In the genomic region with DNA sequence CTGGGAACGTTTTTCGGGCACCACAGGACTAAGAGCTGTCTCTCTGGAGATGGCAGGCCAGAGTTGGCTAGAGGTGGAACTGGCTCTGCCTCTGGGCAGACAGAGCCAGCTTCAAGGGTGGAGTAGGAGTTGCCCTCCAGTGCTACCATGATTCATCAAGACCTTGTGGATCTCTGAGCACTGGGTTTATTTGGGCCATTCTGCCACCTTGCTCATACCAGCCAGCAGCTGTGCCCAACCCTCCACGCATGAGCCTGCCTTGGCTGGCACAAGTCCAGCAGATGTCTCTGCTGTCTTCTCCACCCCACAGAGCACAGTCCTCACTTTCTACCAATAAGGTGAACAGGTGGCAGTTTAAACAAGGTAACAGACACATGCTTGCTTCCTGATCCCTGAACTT, we compare ENCODE assay signal across 21 mouse cellular contexts. TPM values are rescaled to one million over a fixed set of nuclear protein-coding genes. Genes with fewer than 3 reads are reported as not detected.
DNase-seq lines count a peak whose midpoint lies in the region; ATAC-seq lines count a peak whose summit lies in the region.
"Had no signal": no experiment of that assay in that cellular context is flagged by ENCODE, and none has a peak within 500 bp of the region (broad histone marks: within the 10 kb centered on the region; RNA-seq: fewer than 3 reads in every experiment).

No protein-coding gene starts in this region.

- H3K4me1 ChIP-seq in heart, embryonic 10.5 days: peaks cover 28% of the 10 kb centered on the region
- peaks cover 8% of the 10 kb centered on the region for H3K4me1 ChIP-seq in embryonic facial prominence, embryonic 10.5 days
- no peaks in the 10 kb centered on the region for H3K4me1 ChIP-seq in midbrain, embryonic 11.5 days (ENCODE audit: control insufficient read depth, insufficient read depth, low read length)
- H3K4me1 ChIP-seq: embryonic facial prominence, embryonic 12.5 days; midbrain, embryonic 10.5 days had no signal

- H3K27me3 ChIP-seq in heart, embryonic 10.5 days (ENCODE audit: insufficient read depth, poor library complexity, severe bottlenecking): no peaks in the 10 kb centered on the region
- H3K27me3 ChIP-seq in embryonic facial prominence, embryonic 10.5 days (replicated peaks; ENCODE audit: low read depth, poor library complexity, severe bottlenecking): no peaks in the 10 kb centered on the region
- H3K27me3 ChIP-seq in midbrain, embryonic 11.5 days (ENCODE audit: control insufficient read depth, insufficient read depth, low read length): no peaks in the 10 kb centered on the region
- H3K27me3 ChIP-seq: embryonic facial prominence, embryonic 12.5 days; heart, embryonic 13.5 days; Patski had no signal

- peak; percentile 35; the same call in 1 of the 2 replicates for ATAC-seq in megakaryocyte progenitor cell, adult 5-6 weeks (replicated peaks; ENCODE audit: poor library complexity)
- ATAC-seq in midbrain, embryonic 11.5 days (ENCODE audit: low FRiP score): no peak
- ATAC-seq: activated CD4-positive, CD25-positive, alpha-beta regulatory T cell, adult 4 months; Patski had no signal

- H3K4me3 ChIP-seq in heart, embryonic 10.5 days: no peak overlapping the region
- H3K4me3 ChIP-seq in embryonic facial prominence, embryonic 10.5 days: no peak overlapping the region
- H3K4me3 ChIP-seq in midbrain, embryonic 11.5 days (ENCODE audit: low read depth, low read length): no peak overlapping the region
- H3K4me3 ChIP-seq: embryonic facial prominence, embryonic 12.5 days; heart, embryonic 13.5 days; hindbrain, embryonic 10.5 days; midbrain, embryonic 10.5 days had no signal

- WGBS in heart, embryonic 10.5 days: 61% methylated on average over 3 of the region's 3 CpGs
- 84% methylated on average over 3 of the region's 3 CpGs for WGBS in embryonic facial prominence, embryonic 10.5 days
- 87% methylated on average over 3 of the region's 3 CpGs for WGBS in midbrain, embryonic 11.5 days

- H3K9ac ChIP-seq in midbrain, embryonic 11.5 days (ENCODE audit: low read length): no peak overlapping the region
- H3K9ac ChIP-seq: embryonic facial prominence, embryonic 12.5 days had no signal

- peak overlapping the region; percentile 23; the same call in 1 of the 2 replicates for H3K27ac ChIP-seq in heart, embryonic 10.5 days
- 0 out of 2 replicates have a peak overlapping the region, but pooled peaks have one; percentile 48 for H3K27ac ChIP-seq in embryonic facial prominence, embryonic 10.5 days (replicated peaks)
- H3K27ac ChIP-seq in midbrain, embryonic 11.5 days (ENCODE audit: low read depth, low read length): no peak overlapping the region
- H3K27ac ChIP-seq: embryonic facial prominence, embryonic 12.5 days; heart, embryonic 13.5 days had no signal

- no peaks in the 10 kb centered on the region for H3K36me3 ChIP-seq in heart, embryonic 10.5 days
- peaks cover 4% of the 10 kb centered on the region; the same call in 1 of the 2 replicates for H3K36me3 ChIP-seq in embryonic facial prominence, embryonic 10.5 days (replicated peaks)
- H3K36me3 ChIP-seq in midbrain, embryonic 11.5 days (ENCODE audit: control insufficient read depth, insufficient read depth, low read length): no peaks in the 10 kb centered on the region
- H3K36me3 ChIP-seq: embryonic facial prominence, embryonic 12.5 days had no signal

- no peak for DNase-seq in heart, embryonic 10.5 days (ENCODE audit: low spot score)
- DNase-seq in heart, adult 18-20 months: no peak
- DNase-seq in adrenal gland, adult 2 months: peak; percentile 82
- DNase-seq in embryonic facial prominence, embryonic 10.5 days (ENCODE audit: low spot score): no peak
- DNase-seq in spleen, postnatal 4 days (ENCODE audit: low spot score in 2 of 2): no peak
- no peak for DNase-seq in midbrain, embryonic 11.5 days (ENCODE audit: low spot score, missing footprints)
- DNase-seq: B cell, adult 2 months; cerebellum, adult 18-20 months; cerebellum, postnatal 36 days; kidney, adult 8-10 months; lung, postnatal 14 days; retina, postnatal 1 day; right cerebral cortex, postnatal 4 days; thymus, adult 18-20 months had no signal

- no peak overlapping the region for H3K4me2 ChIP-seq in midbrain, embryonic 11.5 days
- H3K4me2 ChIP-seq: embryonic facial prominence, embryonic 12.5 days; heart, embryonic 13.5 days had no signal

- no peaks in the 10 kb centered on the region for H3K9me3 ChIP-seq in heart, embryonic 10.5 days
- no peaks in the 10 kb centered on the region for H3K9me3 ChIP-seq in embryonic facial prominence, embryonic 10.5 days
- H3K9me3 ChIP-seq in midbrain, embryonic 11.5 days (ENCODE audit: control insufficient read depth, low read length): no peaks in the 10 kb centered on the region
- H3K9me3 ChIP-seq: embryonic facial prominence, embryonic 12.5 days; heart, embryonic 13.5 days; hindbrain, embryonic 10.5 days; midbrain, embryonic 10.5 days had no signal

RNA-seq across cellular contexts. Expression of a gene that starts 18.8 kb away (rescaled TPM):
- 1.3 and 2.1 TPM in 2 replicates for polyA plus RNA-seq in heart, embryonic 10.5 days (2016; fragmentation: Nextera tagmentation; extraction: Ambion mirVana)
- total RNA-seq in heart, adult 18-20 months (2021): under 1 TPM in 1 of 2 experiments, not detected in 1; 0.32 TPM
- total RNA-seq in adrenal gland, adult 2 months (2021): under 1 TPM; 0.43 to 0.73 TPM
- 4.7 and 5.6 TPM in 2 replicates for polyA plus RNA-seq in adrenal gland, adult 2 months (2012; rRNA removed)
- polyA plus RNA-seq in embryonic facial prominence, embryonic 10.5 days (2016; fragmentation: Nextera tagmentation; extraction: Ambion mirVana): 1.7 and 1.8 TPM in 2 replicates
- total RNA-seq in megakaryocyte progenitor cell, adult 5-6 weeks (2015): 2.0 and 3.2 TPM in 2 replicates
- 0.92 and 1.6 TPM in 2 replicates for total RNA-seq in megakaryocyte progenitor cell, adult 5-6 weeks (2017)
- polyA plus RNA-seq in midbrain, embryonic 11.5 days (2014; fragmentation: Nextera tagmentation; extraction: Ambion mirVana): 0.54 and 1.0 TPM in 2 replicates

RNA-seq across cellular contexts. Expression of a gene that starts 24.3 kb away (rescaled TPM):
- polyA plus RNA-seq in heart, embryonic 10.5 days (2016; fragmentation: Nextera tagmentation; extraction: Ambion mirVana): 39.6 and 41.4 TPM in 2 replicates
- total RNA-seq in heart, adult 18-20 months (2021): 10 to 100 TPM; 15.3 to 16.1 TPM
- 10 to 100 TPM; 30.0 to 36.2 TPM for total RNA-seq in adrenal gland, adult 2 months (2021)
- 104 and 121 TPM in 2 replicates for polyA plus RNA-seq in adrenal gland, adult 2 months (2012; rRNA removed)
- 45.0 and 45.6 TPM in 2 replicates for polyA plus RNA-seq in embryonic facial prominence, embryonic 10.5 days (2016; fragmentation: Nextera tagmentation; extraction: Ambion mirVana)
- total RNA-seq in megakaryocyte progenitor cell, adult 5-6 weeks (2015): 11.2 and 11.7 TPM in 2 replicates
- 19.2 and 20.4 TPM in 2 replicates for total RNA-seq in megakaryocyte progenitor cell, adult 5-6 weeks (2017)
- polyA plus RNA-seq in midbrain, embryonic 11.5 days (2014; fragmentation: Nextera tagmentation; extraction: Ambion mirVana): 31.5 and 34.6 TPM in 2 replicates

RNA-seq across cellular contexts. Expression of a gene that starts 31.6 kb away (rescaled TPM):
- 3.3 and 7.4 TPM in 2 replicates for polyA plus RNA-seq in heart, embryonic 10.5 days (2016; fragmentation: Nextera tagmentation; extraction: Ambion mirVana)
- 10 to 100 TPM; 25.1 to 32.1 TPM for total RNA-seq in heart, adult 18-20 months (2021)
- 1 to 10 TPM; 3.2 to 3.9 TPM for total RNA-seq in adrenal gland, adult 2 months (2021)
- 53.9 and 64.0 TPM in 2 replicates for polyA plus RNA-seq in adrenal gland, adult 2 months (2012; rRNA removed)
- 4.5 and 4.7 TPM in 2 replicates for polyA plus RNA-seq in embryonic facial prominence, embryonic 10.5 days (2016; fragmentation: Nextera tagmentation; extraction: Ambion mirVana)
- total RNA-seq in megakaryocyte progenitor cell, adult 5-6 weeks (2015): not detected in 2 replicates
- total RNA-seq in megakaryocyte progenitor cell, adult 5-6 weeks (2017): not detected in 2 replicates
- polyA plus RNA-seq in midbrain, embryonic 11.5 days (2014; fragmentation: Nextera tagmentation; extraction: Ambion mirVana): 7.4 and 9.1 TPM in 2 replicates
- polyA plus RNA-seq: activated CD4-positive, CD25-positive, alpha-beta regulatory T cell, adult 4 months had no signal

RNA-seq across cellular contexts. Expression of a gene that starts 41.9 kb away (rescaled TPM):
- polyA plus RNA-seq in heart, embryonic 10.5 days (2016; fragmentation: Nextera tagmentation; extraction: Ambion mirVana): 4.0 and 4.8 TPM in 2 replicates
- total RNA-seq in heart, adult 18-20 months (2021): 1 to 10 TPM; 2.5 to 3.1 TPM
- total RNA-seq in adrenal gland, adult 2 months (2021): 1 to 10 TPM; 5.7 to 7.8 TPM
- 12.3 and 13.4 TPM in 2 replicates for polyA plus RNA-seq in adrenal gland, adult 2 months (2012; rRNA removed)
- polyA plus RNA-seq in embryonic facial prominence, embryonic 10.5 days (2016; fragmentation: Nextera tagmentation; extraction: Ambion mirVana): 4.0 and 5.3 TPM in 2 replicates
- total RNA-seq in megakaryocyte progenitor cell, adult 5-6 weeks (2015): 6.4 and 8.8 TPM in 2 replicates
- total RNA-seq in megakaryocyte progenitor cell, adult 5-6 weeks (2017): 4.8 and 5.0 TPM in 2 replicates
- polyA plus RNA-seq in midbrain, embryonic 11.5 days (2014; fragmentation: Nextera tagmentation; extraction: Ambion mirVana): 4.6 and 4.8 TPM in 2 replicates
